Mouse (Mus musculus) brain, adult 2 months (tissue): ENCODE measurements around the gene Fam102a.
"Not testable (repeated sequence)": the region's sequence is repeated elsewhere in the genome, so short reads cannot be mapped to it uniquely, and the experiment has no call there.

Experiments used
- DNase-seq: peaks from one replicate; pipeline ENCODE4 v3.0.0; 2011; ENCODE audit warnings: low read depth, low spot score

Fam102a gene

DNA sequence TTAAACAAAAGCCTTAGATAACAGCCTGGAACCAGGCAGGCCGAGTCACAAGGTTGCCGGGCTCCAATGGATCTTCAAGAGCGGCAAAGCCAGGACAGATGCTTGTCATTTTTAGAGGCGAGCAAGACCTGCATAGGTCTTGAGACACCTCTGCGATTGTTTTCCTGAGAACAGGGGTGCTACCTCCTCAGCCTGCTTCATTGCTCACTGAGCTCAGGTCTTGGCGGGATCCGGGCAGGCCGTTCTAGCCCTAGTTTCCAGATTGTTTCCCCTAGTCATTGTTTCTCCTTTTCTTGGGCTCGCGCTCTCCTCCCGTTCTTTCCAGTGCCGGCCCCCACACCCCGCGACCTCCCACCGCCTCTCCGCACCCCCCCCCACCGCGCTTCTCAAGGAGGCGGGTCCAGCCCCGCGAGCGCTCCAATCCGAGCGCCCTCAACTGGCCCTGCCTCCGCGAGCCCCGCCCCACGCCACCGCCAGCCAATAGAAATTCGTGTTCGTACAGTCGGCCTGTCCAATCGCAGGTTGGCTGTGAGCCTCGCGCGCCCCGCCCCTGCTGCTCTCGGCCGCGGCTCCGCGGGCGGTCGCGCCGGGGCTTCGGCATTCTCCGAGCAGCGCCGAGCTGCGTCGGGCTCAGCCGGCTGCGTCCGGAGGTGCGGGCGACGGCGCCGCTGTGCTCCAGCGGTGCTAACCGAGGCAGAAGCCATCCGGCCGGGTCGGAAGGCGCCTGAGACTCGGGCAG lies at the start of gene Fam102a:
Fam102a (plus strand) TSS at position 600 of the 739 bp plus-strand sequence.
- peak; percentile 99 for DNase-seq

DNA sequence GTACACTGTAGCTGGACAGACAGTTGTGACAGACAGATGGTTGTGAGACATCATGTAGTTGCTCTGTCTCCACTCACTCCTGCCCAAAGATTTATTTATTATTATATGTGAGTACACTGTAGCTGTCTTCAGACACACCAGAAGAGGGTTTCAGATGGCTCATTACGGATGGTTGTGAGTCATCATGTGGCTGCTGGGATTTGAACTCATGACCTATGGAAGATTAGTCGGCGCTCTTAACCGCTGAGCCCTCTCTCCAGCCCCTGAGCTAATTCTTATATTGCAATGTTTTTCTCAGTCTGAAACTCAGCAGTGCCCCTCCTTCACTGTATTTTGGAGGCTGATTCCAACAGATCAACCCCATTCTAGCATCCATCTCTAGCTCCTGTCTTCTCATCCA lies 49.4 kb upstream of the Fam102a start:
- DNase-seq = no peak

DNA sequence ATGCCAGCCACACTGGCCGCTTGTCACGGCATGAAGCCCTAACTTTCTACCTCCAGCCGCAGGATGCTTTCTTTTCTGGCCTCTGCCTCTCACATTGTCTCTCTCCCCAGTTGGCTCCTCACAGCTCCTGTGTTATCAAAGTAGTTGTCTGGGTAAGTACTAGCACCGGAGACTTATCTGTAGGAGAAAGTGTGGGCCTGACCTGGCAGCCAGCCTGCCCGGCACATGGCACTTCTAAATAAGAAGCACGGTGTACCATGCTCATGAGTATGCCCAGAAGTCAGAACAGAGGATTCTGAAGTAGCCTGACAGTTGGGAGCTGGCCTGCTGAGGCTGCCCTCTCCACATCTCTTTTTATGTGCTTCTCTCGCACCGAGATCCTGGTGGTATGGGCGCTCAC lies 49.0 kb upstream of the Fam102a start:
- no peak for DNase-seq

DNA sequence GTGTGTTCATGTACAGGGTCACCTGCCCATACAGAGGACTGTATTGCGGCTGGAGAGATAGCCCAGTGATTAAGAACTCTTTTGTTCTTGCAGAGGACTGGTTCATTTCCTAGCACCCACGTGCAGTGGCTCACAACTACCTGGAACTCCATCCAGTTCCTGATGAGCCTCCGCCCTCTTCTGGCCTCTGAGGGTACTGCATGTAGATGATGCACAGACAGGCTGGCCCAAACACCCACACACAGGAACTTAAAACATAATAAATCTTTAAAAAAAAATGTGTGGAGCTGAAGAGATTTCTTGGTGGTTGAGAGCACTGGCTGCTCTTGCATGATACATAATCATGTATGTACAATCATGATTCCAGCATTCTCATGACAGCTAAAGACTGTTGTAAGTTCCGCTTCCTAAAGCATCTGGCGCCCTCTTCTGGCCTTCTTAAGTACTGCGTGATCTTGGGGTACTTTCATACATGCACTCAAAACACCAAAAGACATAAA lies 48.0 kb upstream of the Fam102a start:
- peak; percentile 94 for DNase-seq

DNA sequence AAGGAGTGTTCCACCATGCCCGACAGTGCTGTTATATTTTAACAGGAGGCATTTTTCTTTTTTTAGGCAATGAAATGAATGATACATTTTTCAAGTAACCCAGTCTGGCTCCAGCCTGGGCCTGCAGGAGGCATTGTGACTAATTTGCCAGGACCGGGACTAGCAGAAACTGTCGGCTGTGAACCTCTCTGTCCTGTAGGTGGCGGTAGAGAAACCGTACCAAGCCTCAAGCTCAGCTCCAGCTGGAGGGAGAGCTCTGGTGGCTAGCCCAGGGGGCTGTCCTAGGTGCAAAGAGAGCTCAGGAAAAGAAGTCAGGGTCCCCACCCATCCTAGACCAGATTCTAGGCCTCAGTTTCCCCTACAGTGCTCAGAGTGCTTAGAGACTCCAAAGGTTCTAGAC lies 46.5 kb upstream of the Fam102a start:
- DNase-seq = peak; percentile 91

DNA sequence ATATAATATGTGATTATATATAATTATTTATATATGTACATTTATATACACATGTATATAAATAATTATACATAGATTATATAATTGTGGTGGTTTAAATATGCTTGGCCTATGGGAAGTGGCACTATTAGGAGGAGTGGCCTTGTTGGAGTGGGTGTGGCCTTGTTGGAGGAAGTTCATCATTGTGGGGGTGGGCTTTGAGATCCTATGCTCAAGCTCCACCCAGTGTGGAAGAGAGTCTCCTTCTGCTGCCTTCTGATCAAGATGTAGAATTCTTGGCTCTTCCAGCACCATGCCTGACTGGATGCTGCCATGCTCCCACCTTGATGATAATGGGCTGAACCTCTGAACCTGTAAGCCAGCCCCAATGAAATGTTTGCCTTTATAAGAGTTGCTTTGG lies 44.4 kb upstream of the Fam102a start:
- DNase-seq = not testable (repeated sequence)

DNA sequence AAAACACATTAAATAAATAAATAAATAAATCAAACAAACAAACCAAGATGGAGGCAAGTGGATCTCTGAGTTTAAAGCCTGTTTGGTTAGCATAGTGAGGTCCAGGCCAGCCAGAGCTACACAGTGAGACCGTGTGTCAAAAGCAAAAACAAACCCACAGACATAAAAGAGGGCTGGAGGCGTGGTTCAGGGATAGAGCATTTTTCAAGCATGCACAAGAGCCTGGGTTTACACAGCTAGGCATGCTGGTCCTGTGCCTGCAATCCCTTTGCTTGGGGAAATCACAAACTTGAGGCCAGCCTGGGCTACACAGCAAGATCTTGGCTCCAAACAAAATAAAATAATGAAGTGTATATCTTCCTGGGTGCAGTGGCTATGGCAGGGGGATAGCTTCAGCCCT lies 42.5 kb upstream of the Fam102a start:
- no peak for DNase-seq

DNA sequence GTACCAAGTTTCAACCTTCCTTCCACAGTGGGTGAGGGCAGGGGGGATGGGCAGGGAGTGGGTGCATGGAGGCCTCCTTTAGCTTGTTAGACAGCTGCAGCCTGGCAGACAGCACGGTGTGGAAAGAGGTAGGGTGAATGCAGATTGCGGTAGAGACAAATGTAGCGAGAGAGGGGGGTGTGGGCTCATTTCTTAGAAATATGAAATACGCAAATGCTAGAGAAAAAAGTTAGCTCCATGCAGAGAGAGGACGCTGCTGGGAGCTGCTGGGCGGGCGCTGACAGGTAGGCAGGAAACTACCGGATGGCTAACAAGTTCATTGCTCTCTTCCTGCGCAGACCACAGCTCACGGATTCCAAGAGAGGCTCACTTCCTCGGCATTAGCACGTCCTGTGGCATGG lies 41.8 kb upstream of the Fam102a start:
- no peak for DNase-seq

DNA sequence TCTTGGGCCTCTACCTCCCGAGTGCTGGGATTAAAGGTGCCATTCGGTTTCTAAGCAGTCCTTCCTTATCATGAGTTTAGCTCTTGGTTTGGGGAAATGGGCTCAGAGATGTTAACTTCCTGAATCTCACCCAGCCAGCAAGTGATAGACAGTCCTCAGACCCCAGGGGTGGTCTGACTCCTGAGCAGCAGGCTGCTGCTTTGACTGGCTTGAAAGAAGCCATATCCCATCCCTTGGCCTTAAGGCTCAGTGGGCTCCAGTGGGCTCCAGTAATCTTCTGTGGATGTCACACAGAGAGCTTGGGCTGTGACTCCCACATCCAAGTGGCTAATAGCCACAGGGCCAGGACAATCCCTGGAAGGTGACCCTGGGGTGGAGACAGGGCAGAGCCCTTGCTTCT lies 40.6 kb upstream of the Fam102a start:
- DNase-seq = no peak

DNA sequence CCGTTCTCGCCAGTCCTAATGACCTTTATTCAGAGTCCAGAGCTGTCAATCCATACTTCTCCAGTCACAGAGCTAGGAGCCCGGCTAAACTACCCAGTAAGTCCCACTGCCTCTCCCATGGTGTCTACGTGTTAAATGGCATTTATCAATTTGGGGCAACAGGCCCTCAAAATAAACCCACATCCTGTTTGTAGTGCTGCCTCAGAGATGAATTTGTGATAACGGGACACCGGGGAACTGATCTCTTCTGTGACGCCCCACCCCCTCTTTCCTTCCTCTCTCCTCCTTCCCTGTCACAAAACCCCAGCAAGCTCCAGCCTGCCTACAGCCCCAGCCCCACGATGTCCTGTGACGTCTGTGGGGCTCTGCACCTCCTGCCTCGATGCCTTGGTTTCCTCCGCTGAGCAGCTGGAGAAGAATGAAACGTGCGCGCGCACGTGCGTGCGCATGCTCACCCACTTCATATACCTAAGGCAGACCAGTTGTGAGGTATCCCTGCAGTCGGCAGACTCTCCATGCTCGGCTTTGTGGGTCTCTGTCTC lies 39.9 kb upstream of the Fam102a start:
- no peak for DNase-seq

DNA sequence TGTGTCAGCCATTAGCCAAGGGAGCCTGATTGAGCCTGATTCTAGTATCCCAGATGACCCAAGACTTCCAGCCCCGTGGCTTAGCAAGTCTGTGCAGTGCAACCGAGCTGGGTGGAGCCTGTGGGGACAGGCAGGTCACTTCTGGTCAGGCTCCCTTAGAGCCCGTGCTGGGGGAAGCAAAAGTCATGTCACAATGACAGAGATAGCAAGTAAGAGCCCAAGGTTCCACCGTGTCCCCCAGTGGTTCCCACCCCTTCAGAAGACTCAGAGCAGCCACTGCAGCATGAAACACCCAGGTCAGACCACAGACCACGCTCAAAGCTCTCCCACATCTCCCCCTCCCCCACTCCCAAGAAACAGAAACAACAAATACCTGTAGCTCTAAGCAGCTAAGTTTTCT lies 38.9 kb upstream of the Fam102a start:
- no peak for DNase-seq

DNA sequence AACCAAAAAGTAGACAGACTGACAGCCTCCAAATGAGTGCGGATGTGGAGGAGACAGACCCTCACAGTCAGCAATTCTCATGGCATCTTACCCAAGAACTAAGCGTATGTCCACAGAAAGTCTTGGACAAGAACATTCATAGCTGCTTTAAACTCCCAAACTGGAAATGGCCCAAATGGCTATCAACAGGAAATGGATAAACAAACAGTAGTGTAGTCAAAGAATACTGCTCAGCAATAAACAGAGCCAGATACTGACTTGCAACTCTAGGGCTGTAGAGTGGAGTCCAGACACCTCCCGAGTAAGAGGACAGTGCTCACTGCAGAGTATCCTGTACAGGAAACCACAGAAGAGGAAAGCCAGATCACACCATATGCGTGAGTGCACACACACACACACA lies 35.8 kb upstream of the Fam102a start:
- DNase-seq = no peak

DNA sequence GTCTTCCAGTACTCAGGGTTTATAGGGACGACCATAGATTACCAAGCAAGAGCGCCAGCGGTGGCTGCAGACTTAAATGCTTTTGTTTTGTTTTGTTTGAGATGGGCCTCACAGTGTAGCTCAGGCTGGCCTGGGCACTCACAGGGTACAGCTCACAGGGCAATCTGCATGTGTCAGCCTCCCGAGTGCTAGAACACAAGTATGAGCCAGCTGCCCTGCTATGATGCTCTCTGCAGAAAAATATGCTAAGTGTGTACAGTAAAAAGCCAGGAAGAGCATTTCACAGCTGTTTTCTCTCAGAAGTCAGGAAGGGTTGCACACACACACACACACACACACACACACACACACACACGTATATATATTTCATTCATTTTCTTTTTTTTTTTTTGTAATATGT lies 34.7 kb upstream of the Fam102a start:
- no peak for DNase-seq

DNA sequence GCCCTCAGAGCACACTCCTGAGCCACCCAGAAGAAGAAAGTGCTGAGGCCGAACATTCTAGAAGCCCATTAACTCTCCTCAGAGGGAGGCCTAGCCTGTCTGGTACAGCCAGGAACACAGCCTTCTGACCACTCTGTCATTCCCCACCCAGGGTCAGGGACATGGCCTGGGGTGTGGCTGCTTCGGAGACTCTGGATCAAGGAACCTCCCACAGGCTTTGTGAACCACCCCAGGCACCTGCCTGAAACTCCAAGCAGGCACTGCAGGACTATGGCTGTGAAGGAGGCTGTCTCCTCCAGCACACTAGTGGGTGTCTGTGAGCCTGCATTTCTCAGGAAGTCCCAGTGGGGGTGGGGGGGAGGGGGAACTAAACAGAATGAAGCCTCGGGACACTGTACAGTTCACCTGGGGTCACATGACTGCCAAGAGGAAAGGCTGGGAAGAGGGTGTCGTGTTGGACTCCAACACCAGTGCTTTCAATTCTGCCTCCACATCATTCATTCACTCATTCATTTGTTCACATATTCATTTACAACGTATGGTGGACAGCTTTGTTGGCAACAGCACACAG lies 33.3 kb upstream of the Fam102a start:
- DNase-seq = no peak

DNA sequence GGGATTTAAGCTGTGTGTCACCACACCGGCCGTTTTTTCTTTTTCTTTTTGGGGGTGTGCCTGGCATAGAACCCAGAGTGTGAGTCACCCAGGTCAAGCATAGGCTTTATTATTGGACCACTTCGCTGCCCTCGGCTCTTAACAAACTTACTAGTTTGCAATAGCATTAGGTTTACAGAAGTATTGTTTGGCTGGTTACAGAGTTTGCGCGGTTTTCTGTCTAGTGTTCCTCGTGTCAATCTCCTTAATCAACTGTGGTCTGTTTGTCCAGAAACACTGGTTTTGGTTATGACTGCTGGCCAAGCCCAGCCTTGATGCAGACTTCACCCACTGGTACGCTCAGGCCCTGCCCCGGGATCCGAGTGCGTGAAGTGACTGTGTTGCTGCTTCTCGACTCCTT lies 32.3 kb upstream of the Fam102a start:
- no peak for DNase-seq

DNA sequence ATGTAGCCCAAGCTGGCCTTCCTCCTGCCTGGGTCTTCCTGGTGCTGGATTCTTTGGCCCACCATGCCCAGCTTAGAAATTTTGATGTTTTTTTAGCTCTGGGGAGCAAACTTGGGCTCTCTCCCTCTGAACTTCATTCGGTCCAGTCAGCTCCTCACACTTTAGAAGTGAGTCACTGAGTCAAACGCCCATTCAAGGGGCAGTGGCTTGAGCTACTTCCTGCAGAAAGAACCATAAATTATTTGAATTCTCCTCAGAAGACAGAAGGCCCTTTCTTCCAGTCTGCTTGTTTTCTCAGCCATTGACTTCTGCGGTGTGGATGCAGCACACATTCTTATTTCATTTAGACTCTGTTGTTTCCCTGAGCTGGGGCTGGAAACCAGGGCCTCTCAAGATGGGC lies 31.5 kb upstream of the Fam102a start:
- DNase-seq = no peak

DNA sequence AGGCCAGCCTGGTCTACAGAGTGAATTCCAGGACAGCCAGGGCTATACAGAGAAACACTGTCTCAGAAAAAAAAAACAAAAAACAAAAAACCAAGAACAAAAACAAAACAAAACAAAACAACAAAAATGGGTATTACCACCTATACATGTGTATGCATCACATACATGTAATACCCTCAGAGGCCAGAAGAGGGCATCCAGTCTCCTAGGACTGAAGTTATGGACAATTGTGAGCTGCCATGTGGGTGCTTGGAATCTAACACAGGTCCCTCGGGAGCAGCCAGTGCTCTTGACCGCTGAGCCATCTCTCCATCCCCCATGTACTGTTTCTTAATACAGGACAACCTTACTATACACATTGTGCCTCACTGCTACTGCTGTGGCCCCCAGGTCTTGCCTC lies 29.6 kb upstream of the Fam102a start:
- no peak for DNase-seq

DNA sequence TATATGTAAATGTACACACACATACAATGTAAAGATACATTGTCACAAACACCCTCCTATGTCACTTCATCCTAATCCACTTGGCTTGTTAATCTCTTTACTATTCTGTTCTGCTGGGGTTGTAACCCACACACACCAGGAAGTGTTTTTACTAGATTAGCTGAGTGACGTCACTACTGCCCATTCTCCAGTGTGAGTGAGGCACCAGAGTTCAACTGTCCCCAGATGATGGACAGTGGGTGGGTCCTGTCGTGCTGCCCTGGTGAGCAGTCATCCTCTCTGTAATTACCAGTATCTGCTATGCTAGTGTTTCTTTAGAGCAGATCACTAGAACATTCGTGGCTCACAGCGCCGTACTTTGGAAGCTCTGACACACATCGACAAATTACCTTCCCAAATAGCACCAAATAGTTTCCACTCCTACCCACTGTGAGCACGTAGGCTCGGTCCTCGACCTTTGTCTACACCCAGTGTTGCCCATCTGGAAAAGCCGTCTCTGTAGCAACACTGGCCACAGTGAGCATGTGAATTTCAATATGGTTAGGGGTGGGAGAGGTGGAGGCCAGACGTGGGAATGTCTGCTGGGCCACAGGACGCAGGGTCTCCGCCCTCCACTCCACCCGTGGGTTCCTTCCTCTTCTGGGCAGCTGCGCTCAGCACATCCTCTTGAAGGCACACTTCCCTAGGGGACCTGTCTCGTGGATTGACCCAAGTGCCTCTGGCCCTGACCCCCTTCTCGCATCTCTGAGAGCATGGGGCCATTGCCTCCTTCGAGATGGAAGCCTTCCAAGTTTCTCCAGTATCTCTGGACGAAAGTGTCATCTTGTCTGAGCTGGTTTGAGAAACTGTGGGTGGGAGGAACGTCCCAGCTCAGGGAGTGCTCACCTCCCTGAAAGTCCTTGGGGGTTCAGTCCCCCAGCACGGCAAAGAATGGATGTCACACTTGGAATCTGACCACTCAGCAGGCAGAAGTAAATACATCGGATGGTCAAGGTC lies 28.2 kb upstream of the Fam102a start:
- no peak for DNase-seq

DNA sequence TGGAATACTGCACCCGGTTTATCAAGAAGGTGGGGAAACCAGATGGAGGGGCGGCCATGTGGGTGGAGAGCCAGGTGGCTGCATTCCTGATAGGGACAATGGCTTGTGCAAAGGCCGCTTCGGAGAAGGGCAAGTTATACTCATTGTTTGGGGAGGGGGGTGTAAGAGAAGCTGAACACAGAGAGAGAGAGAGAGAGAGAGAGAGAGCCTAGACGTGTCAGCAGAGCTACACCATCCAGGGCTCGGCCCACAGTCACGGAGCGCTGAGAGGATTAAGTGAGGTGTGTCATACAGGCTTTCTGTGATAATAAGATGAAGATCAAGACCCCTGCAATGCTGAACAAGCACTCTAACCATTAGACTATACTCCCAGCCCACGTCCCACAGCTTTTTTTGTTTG lies 27.2 kb upstream of the Fam102a start:
- no peak for DNase-seq

DNA sequence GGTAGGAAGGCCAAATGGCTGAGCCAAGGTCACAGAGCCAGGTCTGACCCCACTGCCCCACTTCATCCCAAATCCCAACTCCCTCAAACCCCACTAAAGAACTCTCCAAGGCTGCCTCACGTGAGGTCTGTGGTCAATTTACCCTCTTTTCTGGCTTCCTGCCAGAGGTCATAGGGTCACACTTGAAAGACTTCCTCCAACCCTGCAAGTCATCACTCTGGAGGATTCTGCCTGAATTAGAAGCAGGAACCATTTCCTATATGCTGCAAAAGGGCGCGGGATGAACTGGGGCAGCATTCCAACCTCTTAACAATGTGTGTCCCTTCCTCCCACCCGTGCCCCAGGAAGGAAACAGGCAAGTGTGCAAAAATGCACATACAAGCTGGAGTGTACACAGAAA lies 25.8 kb upstream of the Fam102a start:
- DNase-seq = no peak

DNA sequence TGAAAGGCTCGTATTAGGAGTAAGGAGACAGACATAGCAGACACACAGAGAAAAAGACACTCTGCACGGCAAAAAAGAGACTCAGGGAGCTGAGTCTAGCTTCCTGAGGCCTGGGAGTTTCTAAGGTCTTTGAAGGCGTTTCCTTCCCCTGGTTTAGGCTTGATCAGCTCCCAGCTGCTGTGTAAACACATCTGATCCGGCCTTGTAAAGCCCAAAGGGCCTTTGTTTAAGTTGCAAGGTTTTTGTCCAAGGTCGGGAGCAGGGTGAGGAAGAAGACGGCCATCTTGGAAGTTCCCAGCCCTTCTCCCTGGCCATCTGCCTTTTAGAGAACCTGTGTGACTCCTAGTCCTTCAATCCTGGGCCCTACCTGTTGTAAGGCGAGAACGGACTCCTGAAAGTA lies 25.2 kb upstream of the Fam102a start:
- no peak for DNase-seq

DNA sequence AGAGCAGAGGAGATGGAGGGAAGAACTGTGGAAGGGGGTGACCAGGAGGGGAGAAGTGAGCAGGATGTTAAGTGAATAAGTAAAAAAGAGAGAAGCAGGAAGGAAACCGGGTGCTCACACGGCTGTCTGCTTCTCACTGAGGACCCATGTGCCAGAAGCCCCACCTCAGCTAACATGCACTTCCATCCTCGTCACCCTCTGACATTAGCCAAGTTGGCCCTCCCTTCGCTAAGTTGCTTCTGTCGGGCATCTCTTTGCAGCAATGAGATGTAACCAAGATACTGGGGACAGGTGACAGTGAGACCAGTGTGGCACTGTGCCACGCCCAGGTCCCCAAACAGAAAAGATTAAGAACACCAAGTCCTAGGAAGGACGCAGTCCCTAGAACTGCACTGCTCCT lies 22.5 kb upstream of the Fam102a start:
- no peak for DNase-seq
